Mouse (Mus musculus) monocyte, adult 5-6 weeks (primary cell): ENCODE measurements around the gene Zfp513. TPM values are rescaled to one million over a fixed set of nuclear protein-coding genes. Genes with fewer than 3 reads are reported as not detected.

ENCODE experiments used
- ATAC-seq: fragments of 153-309, 156-312 bp; replicated peaks from 2 replicates; pipeline ENCODE4 v1.8.0; 2017; ENCODE audit warnings: mild to moderate bottlenecking; ENCODE audit not compliant: low TSS enrichment, insufficient number of reproducible peaks, severe bottlenecking, poor library complexity, low FRiP score
- total RNA-seq: library from RNA; stranded (forward); fragments of 200-1000, 200-491, 200-594 nt; gene quantifications from 3 replicates; pipeline ENCODE4 v1.2.3, GENCODE M21; 2017

The Zfp513 gene
- total RNA-seq, 1 experiment from 2014 or later: 16.0 TPM

DNA sequence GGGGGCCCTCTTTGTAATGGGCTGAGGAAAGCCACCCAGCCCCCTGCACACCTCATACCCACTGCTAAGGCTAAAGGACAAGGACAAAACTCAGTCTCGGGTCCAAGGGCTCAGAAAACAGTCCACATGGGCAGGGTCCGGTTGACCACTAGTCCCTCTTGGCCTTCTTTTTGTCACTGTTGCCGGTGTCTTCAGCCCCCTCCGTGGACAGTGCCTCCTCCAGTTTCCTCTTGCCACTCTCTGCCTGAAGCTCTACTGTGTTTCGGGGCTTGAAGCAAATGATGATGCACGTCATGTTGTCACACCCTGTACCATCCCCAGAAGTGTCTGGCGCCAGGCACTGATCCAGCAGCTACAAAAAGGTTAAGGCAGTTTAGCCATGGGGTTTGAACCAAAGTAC lies 830 bp upstream of the Zfp513 start:
- no peak for ATAC-seq

DNA sequence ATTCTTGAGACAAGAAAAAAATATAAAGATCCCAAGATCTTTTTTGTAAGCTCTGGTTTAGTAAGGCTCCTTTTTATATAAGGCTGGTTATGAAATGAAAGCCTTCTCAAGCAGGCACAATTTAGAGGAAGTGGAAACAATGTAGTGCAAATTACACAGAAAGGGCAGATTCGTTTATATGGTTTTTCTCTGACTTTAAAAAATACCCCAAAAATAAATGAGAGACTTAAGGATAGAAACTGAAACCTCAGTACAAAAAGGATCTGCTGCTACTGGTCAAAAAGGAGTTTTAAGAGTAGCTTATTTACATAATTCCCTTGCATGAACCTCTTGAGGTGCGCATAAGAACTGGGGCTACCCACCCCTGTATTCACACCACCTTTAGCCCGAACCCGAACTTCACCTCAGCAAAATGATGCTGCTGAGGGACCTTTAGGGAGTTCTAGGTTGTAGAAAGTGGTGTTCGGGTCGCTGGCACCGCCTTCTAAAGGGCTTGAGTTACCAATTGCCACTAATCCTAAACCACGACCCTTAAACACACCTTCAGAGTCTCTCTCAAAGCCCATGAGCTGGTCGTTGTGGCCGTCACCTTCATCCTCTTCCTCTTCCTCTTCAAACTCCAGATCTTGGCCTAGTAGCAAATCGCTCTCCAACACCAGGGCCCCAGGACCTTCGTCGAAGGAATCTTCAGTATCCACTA lies 911 bp downstream of the Zfp513 start:
- no peak for ATAC-seq

DNA sequence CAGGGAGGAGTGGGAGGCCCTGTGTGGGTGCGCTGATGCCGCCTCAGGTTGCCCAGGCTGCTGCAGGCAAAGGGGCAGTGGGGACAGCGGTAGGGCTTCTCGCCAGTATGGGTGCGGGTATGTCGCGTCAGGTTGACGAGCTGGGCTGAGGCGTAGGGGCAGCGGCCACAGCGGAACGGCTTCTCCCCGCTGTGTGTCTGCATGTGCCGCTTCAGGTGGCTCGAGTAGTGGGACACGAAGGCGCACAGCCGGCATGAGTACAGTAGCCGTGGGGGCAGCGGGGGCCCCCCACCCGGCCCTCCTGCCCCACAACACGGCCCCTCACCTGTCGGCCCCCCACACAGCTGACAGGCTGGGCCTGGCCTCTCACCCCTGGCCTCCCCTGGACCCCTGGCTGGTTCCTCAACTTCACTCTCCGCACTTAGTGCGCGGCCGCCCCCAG lies 1.8 kb downstream of the Zfp513 start:
- no peak for ATAC-seq

DNA sequence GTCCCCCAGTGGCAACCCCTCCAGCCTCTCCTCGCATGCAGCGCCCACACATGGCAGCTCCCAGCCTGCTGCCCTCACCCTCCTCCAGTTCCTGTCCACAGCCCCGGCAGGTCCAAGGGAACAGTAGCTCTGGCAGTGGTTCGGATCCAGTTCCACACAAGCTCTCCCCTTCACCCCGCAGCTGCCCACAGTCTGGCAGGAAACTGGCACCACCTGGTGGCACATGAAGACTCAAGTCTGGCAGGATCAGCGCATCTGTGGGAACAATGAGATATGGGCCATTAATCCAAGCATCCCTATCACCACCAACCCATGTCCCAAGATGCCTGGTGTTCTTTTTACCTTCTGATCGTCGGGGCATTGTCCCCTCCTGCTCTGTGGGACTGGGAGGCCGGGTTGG lies 2.2 kb downstream of the Zfp513 start:
- no peak for ATAC-seq

DNA sequence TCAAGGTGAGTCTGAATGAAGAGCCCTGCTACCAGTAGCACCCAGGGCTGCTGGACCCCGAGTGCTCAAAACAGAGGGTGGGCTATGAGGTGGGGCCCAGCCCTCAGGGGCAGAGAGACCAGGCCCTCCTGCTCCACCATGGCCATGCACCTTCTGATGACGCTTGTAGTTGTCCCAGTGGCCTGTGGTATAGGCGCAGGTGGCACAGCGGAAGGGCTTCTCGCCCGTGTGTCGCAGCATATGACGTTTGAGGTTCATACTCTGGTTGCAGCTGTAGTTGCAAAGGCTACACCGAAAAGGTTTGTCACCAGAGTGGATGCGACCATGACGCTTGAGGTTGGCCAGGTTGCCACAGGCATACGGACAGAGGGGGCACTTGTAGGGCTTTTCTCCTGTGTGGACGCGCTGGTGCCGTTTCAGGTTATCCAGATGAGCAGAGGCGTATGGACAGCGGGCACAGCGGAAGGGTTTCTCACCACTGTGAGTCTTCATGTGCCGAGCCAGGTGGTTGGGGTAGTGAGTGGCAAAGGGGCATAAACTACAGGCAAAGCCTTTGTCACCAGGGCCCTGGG lies 2.7 kb downstream of the Zfp513 start:
- no peak for ATAC-seq

DNA sequence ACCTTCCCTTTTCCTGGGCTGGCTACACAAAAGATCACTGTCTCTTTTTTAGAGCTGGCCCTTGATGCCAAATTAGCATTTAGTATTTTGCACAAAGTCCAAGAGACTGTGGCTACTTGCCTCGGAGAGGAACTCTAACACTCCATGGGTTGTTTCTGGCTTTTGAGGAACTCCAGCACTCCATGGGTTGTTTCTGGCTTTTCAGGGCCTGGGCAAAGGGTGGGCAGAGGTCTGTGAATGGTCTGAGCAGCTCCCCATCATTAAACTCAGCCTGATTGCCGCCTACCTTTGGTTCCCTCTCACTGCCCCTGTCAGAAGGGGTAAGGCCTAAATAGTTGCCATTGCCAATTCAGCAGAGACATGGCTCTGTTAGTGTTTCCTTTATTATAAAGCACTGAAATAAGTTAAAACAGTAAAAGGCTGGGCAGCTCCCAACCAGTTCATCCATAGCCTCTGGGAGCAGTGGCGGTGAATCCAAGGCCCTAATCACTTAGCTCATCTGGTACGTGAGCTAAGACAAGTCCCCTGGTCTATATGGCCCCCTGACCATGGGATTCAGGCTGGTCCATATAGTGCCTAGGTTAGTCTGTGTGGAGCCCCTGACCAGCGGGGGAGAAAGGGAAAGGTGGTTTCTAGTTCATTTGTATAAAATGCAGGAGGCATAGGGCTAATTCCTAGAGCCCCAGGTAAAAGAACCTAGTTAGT lies 3.3 kb downstream of the Zfp513 start:
- no peak for ATAC-seq

DNA sequence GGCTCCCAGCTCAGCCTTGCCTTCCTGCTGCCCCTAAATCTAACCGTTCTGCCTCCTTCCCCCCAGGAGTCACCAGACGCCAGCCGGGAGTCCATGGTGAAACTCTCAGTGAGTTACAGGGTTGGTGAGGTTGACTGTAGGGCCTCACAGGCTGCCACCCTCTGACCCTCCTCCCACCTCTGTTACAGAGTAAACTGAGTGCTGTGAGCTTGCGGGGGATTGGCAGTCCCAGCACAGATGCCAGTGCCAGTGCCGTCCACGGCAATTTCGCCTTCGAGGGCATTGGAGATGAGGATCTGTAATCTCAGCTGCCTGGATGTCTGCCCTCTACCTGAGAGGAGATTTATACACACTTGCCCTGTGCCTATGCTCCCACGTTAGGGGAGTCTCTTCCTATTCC lies 3.9 kb downstream of the Zfp513 start:
- ATAC-seq: no peak

DNA sequence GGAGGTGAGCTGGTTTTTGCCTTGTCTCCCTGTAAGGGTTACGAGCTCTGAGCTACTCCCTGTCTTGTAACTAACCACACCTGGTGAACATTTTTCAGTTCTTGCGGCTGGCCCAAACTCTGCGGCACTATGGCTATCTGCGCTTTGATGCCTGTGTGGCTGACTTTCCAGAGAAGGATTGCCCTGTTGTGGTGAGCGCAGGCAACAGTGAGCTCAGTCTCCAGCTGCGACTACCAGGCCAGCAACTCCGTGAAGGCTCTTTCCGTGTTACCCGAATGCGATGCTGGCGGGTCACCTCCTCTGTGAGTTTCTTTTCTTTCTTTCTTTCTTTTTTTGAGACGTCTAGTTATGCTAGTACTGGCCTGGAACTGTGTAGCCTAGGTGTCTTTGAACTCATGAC lies 5.0 kb downstream of the Zfp513 start:
- no peak for ATAC-seq

DNA sequence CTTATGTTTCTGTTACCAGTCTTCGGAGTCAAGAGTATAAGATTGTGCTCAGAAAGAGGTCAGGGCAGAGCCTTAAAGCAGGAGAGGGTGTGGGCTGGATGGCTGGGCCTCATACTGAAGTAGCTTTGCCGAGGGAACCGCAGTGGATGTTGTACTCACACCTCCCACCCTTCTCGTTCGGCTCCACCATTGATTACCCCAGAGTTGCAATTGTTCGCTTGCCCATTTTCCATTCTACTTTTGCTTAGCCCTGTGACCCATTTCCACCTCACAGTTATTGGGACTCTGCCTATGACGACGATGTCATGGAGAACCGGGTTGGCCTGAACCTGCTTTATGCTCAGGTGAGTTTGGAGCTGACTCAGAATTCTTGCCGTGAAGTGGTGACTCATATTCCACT lies 5.9 kb downstream of the Zfp513 start:
- ATAC-seq: no peak

DNA sequence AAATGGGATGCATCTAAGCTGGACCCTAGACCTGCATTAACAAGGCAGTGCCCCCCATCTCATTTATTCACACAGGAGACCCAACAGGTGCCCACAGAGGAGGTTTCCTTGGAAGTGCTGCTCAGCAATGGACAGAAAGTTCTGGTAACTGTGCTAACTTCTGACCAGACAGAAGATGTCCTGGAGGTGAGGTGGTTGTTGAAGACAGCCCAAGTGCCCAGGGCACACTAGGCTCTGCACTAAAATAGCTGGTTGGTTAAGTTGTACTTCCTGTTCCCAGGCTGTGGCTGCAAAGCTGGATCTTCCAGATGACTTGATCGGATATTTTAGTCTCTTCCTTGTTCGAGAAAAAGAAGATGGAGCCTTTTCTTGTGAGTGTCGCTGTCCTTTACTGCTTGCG lies 6.4 kb downstream of the Zfp513 start:
- no peak for ATAC-seq

DNA sequence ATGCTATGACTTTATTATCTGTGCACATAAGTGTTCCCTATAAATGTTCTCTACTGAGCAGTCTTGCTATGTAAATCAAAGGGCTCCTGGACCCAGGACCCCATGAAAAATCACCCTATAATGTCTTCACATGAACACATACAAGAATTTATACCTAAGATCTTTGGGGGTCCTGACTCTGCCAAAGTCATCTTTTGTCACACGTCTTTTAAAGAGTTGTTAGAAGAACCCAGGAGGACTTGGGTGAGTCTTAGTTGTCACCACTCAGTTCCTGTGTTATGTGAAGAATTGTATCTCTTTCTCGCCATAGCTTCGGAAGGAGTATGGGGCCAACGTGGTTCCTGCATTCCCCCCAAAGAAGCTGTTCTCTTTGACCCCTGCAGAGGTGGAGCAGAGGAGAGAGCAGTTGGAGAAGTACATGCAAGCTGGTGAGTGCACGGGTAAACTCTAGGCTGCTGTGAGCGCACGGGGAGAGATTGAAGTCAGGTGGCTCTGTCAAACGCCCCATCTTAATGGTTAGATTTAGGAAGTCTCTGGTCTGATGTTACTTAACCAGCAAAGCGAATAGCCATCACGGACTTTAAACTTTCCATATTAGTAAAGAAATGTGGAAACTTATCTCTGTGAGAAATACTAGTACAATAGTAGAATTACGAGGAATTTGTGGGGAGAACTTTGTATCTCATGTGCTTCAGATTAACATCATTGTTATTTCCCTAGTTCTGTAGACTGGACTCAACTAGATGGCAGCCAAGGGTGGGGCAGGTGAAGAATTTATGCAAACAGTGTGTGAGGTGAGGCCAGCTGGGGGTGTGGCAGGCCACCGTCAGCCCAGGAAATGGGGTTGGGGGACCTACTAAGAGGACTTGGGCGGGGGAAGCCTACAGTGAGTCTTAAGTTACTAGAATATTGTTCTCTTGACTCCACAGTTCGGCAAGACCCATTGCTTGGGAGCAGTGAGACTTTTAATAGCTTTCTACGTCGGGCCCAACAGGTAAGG lies 7.3 kb downstream of the Zfp513 start:
- no peak for ATAC-seq

DNA sequence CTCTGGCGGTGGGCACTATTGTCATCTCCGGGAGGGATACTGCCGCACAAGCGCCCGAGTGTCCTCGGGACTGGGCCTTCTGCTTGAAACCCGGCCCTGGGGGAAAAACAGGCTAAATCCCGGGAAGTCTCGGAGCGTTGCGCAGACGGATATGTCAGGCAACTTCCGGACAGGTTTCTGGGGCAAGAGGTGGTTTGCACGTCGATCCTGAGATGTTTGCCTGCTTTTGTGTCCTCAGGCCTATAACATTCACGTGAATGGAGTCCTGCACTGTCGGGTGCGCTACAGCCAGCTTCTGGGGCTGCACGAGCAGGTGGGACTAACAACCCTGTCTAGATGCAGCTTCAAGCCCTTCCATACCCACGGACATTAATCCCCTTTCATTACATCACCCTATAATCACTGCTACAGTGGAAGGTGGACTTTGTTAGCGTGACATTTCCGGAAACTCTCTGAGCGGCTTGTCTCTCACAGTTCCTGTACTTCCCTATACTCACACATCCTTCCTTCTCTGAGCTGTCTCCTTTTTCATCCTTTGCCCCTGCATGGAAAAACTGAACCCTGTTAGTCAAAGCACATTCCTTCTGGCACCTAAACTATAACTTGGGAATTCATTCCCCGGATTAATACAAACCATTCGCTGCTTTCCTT lies 8.3 kb downstream of the Zfp513 start:
- no peak for ATAC-seq

DNA sequence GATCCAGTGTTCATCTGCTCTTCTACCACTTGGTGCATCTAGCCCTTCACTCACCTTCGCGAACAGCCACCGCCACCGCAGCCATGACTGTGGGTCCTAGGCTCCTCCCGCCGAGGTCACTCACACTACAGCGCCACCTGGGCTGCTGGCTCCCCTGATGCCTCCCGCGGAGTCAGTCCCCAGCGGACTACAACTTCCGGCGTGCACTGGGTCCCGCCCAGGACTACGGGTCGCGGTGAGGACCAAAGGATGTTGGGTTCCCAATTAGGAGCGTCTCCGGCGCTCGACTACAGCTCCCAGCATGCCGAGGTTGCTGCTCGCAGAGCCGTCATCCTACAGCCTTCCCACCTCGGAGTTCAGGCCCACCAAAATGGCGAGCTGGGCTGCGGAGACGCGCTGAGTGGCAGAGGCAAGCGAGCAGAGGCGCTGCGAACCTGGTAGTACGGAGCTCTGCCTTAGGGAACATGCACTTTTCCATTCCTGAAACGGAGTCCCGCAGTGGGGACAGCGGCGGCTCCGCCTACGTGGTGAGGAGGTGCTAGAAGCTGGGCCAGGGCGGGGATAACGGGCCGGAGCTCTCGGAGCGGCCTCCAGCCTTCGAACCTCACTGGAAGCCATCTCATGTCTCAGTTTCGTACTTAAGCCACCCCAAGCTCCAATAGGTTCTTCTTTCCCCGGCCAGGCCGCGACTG lies 9.0 kb downstream of the Zfp513 start, which contains the start of the genes Snx17 and Eif2b4:
TSS of gene Snx17 (plus strand) at position 289 of the 692 bp plus-strand sequence.
TSS of gene Eif2b4 (minus strand) at position 492 of the 692 bp plus-strand sequence.
- peak; percentile 96 for ATAC-seq

DNA sequence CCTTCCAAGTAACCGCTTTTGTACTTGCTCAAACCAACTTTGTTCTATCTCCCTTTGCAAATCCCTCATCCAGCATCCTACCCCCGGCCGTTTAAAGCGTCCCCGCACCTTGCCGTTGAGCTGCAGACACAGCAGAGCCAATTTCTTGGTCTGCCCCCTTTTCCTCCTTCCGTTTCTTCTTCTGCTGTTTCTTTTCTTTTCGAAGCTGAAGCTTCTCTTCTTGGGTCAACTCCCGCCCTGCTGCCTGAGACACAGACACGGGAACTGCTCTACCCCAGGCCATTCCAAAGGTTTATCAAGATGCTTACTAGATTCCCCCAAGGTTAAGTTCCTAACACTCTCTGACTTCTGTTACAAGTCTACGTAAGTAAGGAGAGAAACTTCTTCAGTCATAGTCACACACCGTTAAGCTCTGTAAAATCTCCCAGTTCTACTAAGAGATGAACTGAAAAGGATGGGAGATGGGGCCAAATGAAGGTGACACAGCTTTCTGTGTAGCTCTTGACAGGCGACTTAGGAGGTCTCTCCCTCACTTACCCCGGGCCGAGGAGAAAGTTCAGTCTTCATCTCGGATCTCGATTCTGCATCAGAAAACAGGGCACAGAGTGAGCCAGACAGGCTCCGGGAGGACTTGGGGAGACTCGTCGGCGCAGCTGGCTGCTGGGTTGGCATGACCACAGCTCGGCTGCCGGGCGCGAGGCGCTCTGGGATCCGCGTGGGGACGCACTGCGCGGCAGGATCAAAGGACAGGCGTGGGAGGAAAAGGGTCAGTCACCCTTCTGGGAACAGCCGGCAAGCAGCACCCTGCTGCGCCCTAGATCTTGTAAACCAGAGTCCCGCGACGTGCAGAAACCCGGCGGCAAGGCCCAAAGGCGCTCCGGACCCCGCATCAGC lies 9.8 kb downstream of the Zfp513 start:
- ATAC-seq: no peak

DNA sequence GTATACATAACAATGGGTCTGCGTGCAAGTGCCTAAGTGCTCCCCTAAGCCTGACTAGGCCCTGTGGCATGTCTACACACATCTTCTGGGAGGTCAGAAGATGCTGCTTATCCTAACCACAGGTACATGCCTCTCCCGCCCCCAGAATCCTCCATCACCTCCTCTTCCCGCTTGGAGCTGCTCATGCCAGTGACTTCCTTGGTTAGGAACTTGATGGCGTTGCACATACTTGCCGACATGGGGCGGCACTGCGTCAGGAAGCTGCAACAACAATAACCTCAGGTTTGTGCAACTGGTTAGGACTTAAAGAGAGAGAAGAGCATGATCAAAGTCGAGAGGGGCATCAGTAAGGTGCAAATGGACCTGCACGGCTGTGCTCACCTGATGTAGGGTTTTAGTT lies 11.9 kb downstream of the Zfp513 start:
- no peak for ATAC-seq

DNA sequence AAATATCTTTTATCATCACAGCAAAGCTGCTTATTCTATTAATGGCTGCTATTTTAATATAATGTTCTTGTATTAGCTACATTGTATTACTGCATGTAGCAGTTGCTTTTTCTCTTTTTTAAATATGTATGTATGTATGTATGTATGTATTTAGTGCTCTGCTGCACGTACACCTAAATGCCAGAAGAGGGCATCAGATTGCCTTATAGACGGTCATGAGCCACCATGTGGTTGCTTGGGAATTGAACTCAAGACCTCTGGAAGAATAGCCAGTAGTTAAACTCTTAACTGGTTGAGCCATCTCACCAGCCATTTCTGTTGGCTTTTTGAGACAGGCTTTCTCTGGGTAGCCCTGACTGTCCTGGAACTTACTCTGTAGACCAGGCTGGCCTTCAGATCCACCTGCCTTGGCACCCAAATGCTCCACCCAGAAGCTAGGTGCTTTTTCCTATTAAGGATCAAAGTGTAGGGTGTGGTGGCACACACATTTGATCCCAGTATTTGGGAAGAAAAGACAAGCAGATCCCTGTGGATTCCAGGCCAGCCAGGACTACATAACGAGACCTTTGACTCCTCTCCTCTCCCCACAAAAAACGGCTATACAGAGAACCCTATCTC lies 13.8 kb downstream of the Zfp513 start:
- ATAC-seq: no peak
